18 mouse cellular contexts compared by ENCODE assay signal in genomic region chr17:14381482-14381881, GRCm38 (mm10).
"Had no signal": no experiment of that assay in that cellular context is flagged by ENCODE, and none has a peak within 500 bp of the region (broad histone marks: within the 10 kb centered on the region; RNA-seq: fewer than 3 reads in every experiment).

No protein-coding gene starts in this region.

- H3K4me3 ChIP-seq: left cerebral cortex, adult 2 months; limb, embryonic 10.5 days; liver, embryonic 15.5 days; megakaryocyte, embryonic 14.5 days; midbrain, embryonic 15.5 days; neural tube, embryonic 12.5 days; stomach, embryonic 15.5 days had no signal

- DNase-seq: kidney, adult 8-10 months; kidney, postnatal 25 days; lung, embryonic 14.5 days; lung, postnatal 14 days; retina, postnatal 1 day; right cerebral cortex, postnatal 4 days; thymus, adult 2 months; thymus, postnatal 25 days had no signal

- H3K4me2 ChIP-seq: liver, embryonic 11.5 days; liver, embryonic 15.5 days; lung, embryonic 14.5 days; midbrain, embryonic 11.5 days; midbrain, embryonic 15.5 days; neural tube, embryonic 12.5 days; stomach, embryonic 15.5 days had no signal

- H3K4me1 ChIP-seq: liver, embryonic 15.5 days; megakaryocyte, embryonic 14.5 days; midbrain, embryonic 15.5 days; neural tube, embryonic 12.5 days; stomach, embryonic 15.5 days had no signal

- H3K36me3 ChIP-seq: limb, embryonic 10.5 days; liver, embryonic 15.5 days; midbrain, embryonic 15.5 days; neural tube, embryonic 12.5 days; stomach, embryonic 15.5 days had no signal

- H3K9me3 ChIP-seq: limb, embryonic 10.5 days; liver, embryonic 15.5 days; midbrain, embryonic 15.5 days; neural tube, embryonic 12.5 days; stomach, embryonic 15.5 days had no signal

- ATAC-seq: midbrain, embryonic 15.5 days had no signal

- H3K9ac ChIP-seq: liver, embryonic 15.5 days; lung, embryonic 14.5 days; midbrain, embryonic 15.5 days; neural tube, embryonic 12.5 days; stomach, embryonic 15.5 days had no signal

- H3K27me3 ChIP-seq: liver, embryonic 15.5 days; megakaryocyte, embryonic 14.5 days; midbrain, embryonic 15.5 days; neural tube, embryonic 12.5 days; stomach, embryonic 15.5 days had no signal

- H3K27ac ChIP-seq: left cerebral cortex, adult 2 months; limb, embryonic 10.5 days; liver, embryonic 15.5 days; macrophage; midbrain, embryonic 15.5 days; neural tube, embryonic 12.5 days; stomach, embryonic 15.5 days had no signal
